Mouse (Mus musculus) embryonic facial prominence, embryonic 15.5 days (tissue): ENCODE results near the gene Tex52. TPM values are rescaled to one million over a fixed set of nuclear protein-coding genes. Genes with fewer than 3 reads are reported as not detected.
"Not testable (repeated sequence)": the region's sequence is repeated elsewhere in the genome, so short reads cannot be mapped to it uniquely, and the experiment has no call there.

Experiments used
- ATAC-seq: fragments of 200-750 bp; cut with Nextera tagmentation; 2 replicates; pipeline ENCODE4 v1.8.0; 2017; ENCODE audit warnings: low read depth, moderate TSS enrichment; ENCODE audit not compliant: insufficient number of reproducible peaks, low FRiP score, low TSS enrichment
- H3K27ac ChIP-seq: fragments of 300-500 bp; sonication (generic); replicated peaks from 2 replicates; pipeline ENCODE4 v1.5.1; 2015; ENCODE audit warnings: mild to moderate bottlenecking, inconsistent platforms
- H3K27me3 ChIP-seq: fragments of 300-500 bp; sonication (generic); 2 replicates; pipeline ENCODE4 v1.6.1; 2015; ENCODE audit warnings: inconsistent platforms
- H3K36me3 ChIP-seq: fragments of 300-500 bp; sonication (generic); 2 replicates; pipeline ENCODE4 v1.6.1; 2015; ENCODE audit warnings: mild to moderate bottlenecking, inconsistent platforms
- H3K4me1 ChIP-seq: fragments of 300-500 bp; sonication (generic); 2 replicates; pipeline ENCODE4 v1.6.1; 2015; ENCODE audit warnings: inconsistent platforms
- H3K4me2 ChIP-seq: fragments of 300-500 bp; sonication (generic); replicated peaks from 2 replicates; pipeline ENCODE4 v1.6.1; 2015; ENCODE audit warnings: mild to moderate bottlenecking, inconsistent platforms
- H3K4me3 ChIP-seq: fragments of 300-500 bp; sonication (generic); replicated peaks from 2 replicates; pipeline ENCODE4 v1.5.1; 2015; ENCODE audit warnings: mild to moderate bottlenecking, inconsistent platforms
- H3K9ac ChIP-seq: fragments of 300-500 bp; sonication (generic); 2 replicates; pipeline ENCODE4 v1.6.1; 2015; ENCODE audit warnings: inconsistent platforms
- H3K9me3 ChIP-seq: fragments of 300-500 bp; sonication (generic); replicated peaks from 2 replicates; pipeline ENCODE4 v1.6.1; 2016; ENCODE audit warnings: inconsistent platforms
- WGBS: fragments of 180-500 bp; shearing (Covaris S2); methylation state at CpG from one replicate; pipeline ENCODE4 v1.1.7; 2015; 5-methylcytosine and 5-hydroxymethylcytosine counted together
- polyA plus RNA-seq: library from polyadenylated mRNA; unstranded; fragments of >200 nt; fragmentation: Nextera tagmentation; extraction: Ambion mirVana; gene quantifications from 2 replicates; pipeline ENCODE4 v1.2.1, GENCODE M21; 2015

The Tex52 gene
- polyA plus RNA-seq, 1 experiment from 2014 or later: 1.6 TPM

DNA sequence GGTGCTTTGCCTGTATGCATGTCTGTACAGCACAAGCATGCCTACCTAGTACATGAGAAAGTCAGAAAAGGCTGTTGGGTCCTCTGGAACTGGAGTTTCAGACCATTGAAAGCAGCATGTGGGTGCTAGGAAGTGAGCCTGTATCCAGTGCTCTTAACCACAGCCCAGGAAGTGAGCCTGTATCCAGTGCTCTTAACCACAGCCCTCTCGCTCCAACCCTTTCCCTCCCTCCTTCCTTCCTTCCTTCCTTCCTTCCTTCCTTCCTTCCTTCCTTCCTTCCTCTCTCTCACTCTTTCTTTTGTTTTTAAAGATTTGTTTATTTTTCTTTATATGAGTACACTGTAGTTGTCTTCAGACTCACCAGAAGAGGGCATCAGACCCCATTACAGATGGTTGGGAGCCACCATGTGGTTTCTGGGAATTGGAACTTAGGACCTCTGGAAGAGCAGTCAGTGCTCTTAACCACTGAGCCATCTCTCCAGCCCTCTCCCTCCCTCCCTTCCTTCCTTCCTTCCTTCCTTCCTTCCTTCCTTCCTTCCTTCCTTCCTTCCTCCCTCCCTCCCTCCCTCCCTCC lies 5.4 kb downstream of the Tex52 start:
- not testable (repeated sequence) for H3K36me3 ChIP-seq, H3K9ac ChIP-seq

GRCm38 (mm10) chr6:128381254-128381653 lies 6.0 kb downstream of the Tex52 start:
- 0 out of 2 replicates have a peak, but pooled peaks cover 2% of the 10 kb centered on the region for H3K4me1 ChIP-seq
- H3K9me3 ChIP-seq: no peaks in the 10 kb centered on the region
- no peaks in the 10 kb centered on the region for H3K27me3 ChIP-seq
- H3K4me3 ChIP-seq: no peak overlapping the region
- H3K36me3 ChIP-seq: no peaks in the 10 kb centered on the region
- no peak overlapping the region for H3K9ac ChIP-seq
- no peak overlapping the region for H3K4me2 ChIP-seq
- H3K27ac ChIP-seq: no peak overlapping the region
- ATAC-seq: no peak
- 73% methylated on average over 3 of the region's 3 CpGs for WGBS

More for the DNA sequence above, 5.4 kb downstream of the Tex52 start:
- not testable (repeated sequence) for H3K4me3 ChIP-seq, H3K27me3 ChIP-seq, H3K4me2 ChIP-seq, H3K27ac ChIP-seq, ATAC-seq, H3K4me1 ChIP-seq, H3K9me3 ChIP-seq
- WGBS: 59% methylated on average over 1 of the region's 1 CpGs

- WGBS: 65% methylated on average over 7 of the region's 7 CpGs
- H3K4me3 ChIP-seq: no peak overlapping the region
- ATAC-seq: no peak
- no peaks in the 10 kb centered on the region for H3K36me3 ChIP-seq
- H3K9ac ChIP-seq: no peak overlapping the region
- H3K4me2 ChIP-seq: no peak overlapping the region
- H3K9me3 ChIP-seq: no peaks in the 10 kb centered on the region
- H3K27me3 ChIP-seq: no peaks in the 10 kb centered on the region
- no peak overlapping the region for H3K27ac ChIP-seq
- H3K4me1 ChIP-seq: 0 out of 2 replicates have a peak, but pooled peaks cover 6% of the 10 kb centered on the region
Observed at GRCm38 (mm10) chr6:128383752-128384151, 8.5 kb downstream of the Tex52 start.

- 72% methylated on average over 1 of the region's 1 CpGs for WGBS
- no peak overlapping the region for H3K4me2 ChIP-seq
- H3K27ac ChIP-seq: no peak overlapping the region
- no peaks in the 10 kb centered on the region for H3K36me3 ChIP-seq
- H3K4me1 ChIP-seq: 0 out of 2 replicates have a peak, but pooled peaks cover 6% of the 10 kb centered on the region
- no peaks in the 10 kb centered on the region for H3K9me3 ChIP-seq
- H3K27me3 ChIP-seq: no peaks in the 10 kb centered on the region
- H3K4me3 ChIP-seq: no peak overlapping the region
- H3K9ac ChIP-seq: no peak overlapping the region
- ATAC-seq: no peak
Observed at GRCm38 (mm10) chr6:128385026-128385425, 9.8 kb downstream of the Tex52 start.

- H3K4me3 ChIP-seq: no peak overlapping the region
- ATAC-seq: peak; percentile 49; the same call in 1 of the 2 replicates
- H3K9ac ChIP-seq: no peak overlapping the region
- H3K27ac ChIP-seq: no peak overlapping the region
- H3K4me2 ChIP-seq: no peak overlapping the region
- H3K27me3 ChIP-seq: no peaks in the 10 kb centered on the region
- H3K36me3 ChIP-seq: no peaks in the 10 kb centered on the region
- 65% methylated on average over 1 of the region's 1 CpGs for WGBS
- 0 out of 2 replicates have a peak, but pooled peaks cover 6% of the 10 kb centered on the region for H3K4me1 ChIP-seq
- no peaks in the 10 kb centered on the region for H3K9me3 ChIP-seq
Observed at GRCm38 (mm10) chr6:128389185-128389584, 13.9 kb downstream of the Tex52 start.

GRCm38 (mm10) chr6:128390683-128391082 lies 15.4 kb downstream of the Tex52 start:
- no peak for ATAC-seq
- no peaks in the 10 kb centered on the region for H3K27me3 ChIP-seq
- no peaks in the 10 kb centered on the region for H3K9me3 ChIP-seq
- no peaks in the 10 kb centered on the region for H3K36me3 ChIP-seq
- H3K27ac ChIP-seq: no peak overlapping the region
- WGBS: 57% methylated on average over 1 of the region's 1 CpGs
- no peak overlapping the region for H3K4me2 ChIP-seq
- H3K4me1 ChIP-seq: 0 out of 2 replicates have a peak, but pooled peaks cover 6% of the 10 kb centered on the region
- no peak overlapping the region for H3K4me3 ChIP-seq
- no peak overlapping the region for H3K9ac ChIP-seq

DNA sequence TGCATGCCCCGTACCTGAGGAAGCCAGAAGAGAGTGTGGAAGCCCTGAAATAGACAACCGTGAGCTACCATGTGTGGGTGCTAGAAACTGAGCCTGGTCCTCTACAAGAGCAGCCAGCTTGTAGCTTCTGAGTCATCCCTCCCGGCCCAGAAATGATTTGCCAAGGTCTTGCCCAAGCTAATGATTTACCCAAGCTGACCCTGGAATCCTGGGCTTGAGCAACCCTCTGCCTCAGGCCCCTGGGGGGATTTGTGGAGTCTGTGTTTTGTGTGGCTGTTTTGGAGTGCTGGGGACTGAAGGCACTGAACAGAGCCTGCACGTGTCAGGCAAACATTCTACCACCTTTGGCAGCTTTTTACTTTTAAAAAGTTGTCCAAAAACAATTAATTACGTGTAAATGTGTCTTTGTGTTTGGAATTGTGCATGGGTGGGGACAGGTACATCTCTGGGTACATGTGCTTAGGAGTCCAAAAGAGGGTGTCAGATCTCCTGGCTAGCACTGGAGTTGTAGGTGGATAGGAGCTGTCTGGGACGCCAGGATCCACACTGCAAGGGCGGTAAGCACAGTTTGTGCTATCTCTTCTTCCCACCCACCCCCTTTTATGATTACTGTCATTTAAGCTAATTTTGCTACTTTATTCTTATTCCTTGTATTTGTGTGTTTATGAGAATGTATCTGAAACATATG lies 22.5 kb downstream of the Tex52 start:
- Histone ChIP-seq H3K9ac (no peak overlapping the region), H3K27me3 (no peaks in the 10 kb centered on the region), H3K9me3 (no peaks in the 10 kb centered on the region), H3K27ac (no peak overlapping the region), H3K36me3 (no peaks in the 10 kb centered on the region), H3K4me2 (no peak overlapping the region), H3K4me1 (peaks cover 9% of the 10 kb centered on the region; the same call in 1 of the 2 replicates), H3K4me3 (no peak overlapping the region)
- no peak for ATAC-seq
- 80% methylated on average over 7 of the region's 7 CpGs for WGBS

GRCm38 (mm10) chr6:128398996-128399395 lies 23.7 kb downstream of the Tex52 start, which contains the start of gene Nrip2:
Nrip2 (plus strand) TSS chr6:128399296.
- Histone ChIP-seq H3K9ac (no peak within 1 kb of the TSS), H3K9me3 (no peaks in the 10 kb centered on the region), H3K4me3 (peak within 1 kb of the TSS; percentile 30), H3K4me2 (peak within 1 kb of the TSS; percentile 41), H3K36me3 (no peaks in the 10 kb centered on the region), H3K27ac (no peak within 1 kb of the TSS), H3K4me1 (peaks cover 9% of the 10 kb centered on the region; the same call in 1 of the 2 replicates), H3K27me3 (no peaks in the 10 kb centered on the region)
- ATAC-seq: no peak
- 71% methylated on average over 3 of the region's 3 CpGs for WGBS

- WGBS: 21% methylated on average over 16 of the region's 21 CpGs
- no peak overlapping the region for H3K27ac ChIP-seq
- ATAC-seq: peak; percentile 70
Observed at GRCm38 (mm10) chr6:128399421-128400185, 24.3 kb downstream of the Tex52 start.

DNA sequence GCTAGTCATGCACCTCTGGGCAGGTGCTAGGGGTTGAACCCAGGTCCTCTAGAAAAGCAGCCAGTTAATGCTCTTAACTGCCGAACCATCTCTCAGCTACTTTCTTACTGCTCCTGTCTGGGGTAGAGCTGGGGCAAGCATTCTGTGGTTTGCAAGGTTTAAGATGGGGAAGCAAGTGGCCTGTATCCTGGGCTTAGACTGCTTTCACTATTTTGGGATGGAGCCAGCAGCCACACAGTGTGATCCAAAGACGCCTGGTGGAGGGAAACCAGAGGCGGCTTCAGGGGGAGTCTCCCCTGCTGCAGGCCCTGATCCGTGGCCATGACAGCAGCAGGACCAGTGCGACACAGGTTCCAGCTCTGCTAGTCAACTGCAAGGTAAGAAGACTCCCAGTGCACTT lies 29.5 kb downstream of the Tex52 start:
- ATAC-seq: no peak
- Histone ChIP-seq H3K27me3 (no peaks in the 10 kb centered on the region), H3K36me3 (peaks cover 35% of the 10 kb centered on the region), H3K4me2 (no peak overlapping the region), H3K4me3 (no peak overlapping the region), H3K4me1 (peaks cover 6% of the 10 kb centered on the region; the same call in 1 of the 2 replicates), H3K9ac (no peak overlapping the region), H3K9me3 (no peaks in the 10 kb centered on the region), H3K27ac (no peak overlapping the region)
- 43% methylated on average over 5 of the region's 5 CpGs for WGBS

More at GRCm38 (mm10) chr6:128399421-128400185, 24.3 kb downstream of the Tex52 start:
- peaks cover 9% of the 10 kb centered on the region; the same call in 1 of the 2 replicates for H3K4me1 ChIP-seq
- H3K36me3 ChIP-seq: no peaks in the 10 kb centered on the region
- peak overlapping the region; percentile 41 for H3K4me2 ChIP-seq
- no peak overlapping the region for H3K9ac ChIP-seq
- no peaks in the 10 kb centered on the region for H3K27me3 ChIP-seq
- no peaks in the 10 kb centered on the region for H3K9me3 ChIP-seq
- peak overlapping the region; percentile 30 for H3K4me3 ChIP-seq

DNA sequence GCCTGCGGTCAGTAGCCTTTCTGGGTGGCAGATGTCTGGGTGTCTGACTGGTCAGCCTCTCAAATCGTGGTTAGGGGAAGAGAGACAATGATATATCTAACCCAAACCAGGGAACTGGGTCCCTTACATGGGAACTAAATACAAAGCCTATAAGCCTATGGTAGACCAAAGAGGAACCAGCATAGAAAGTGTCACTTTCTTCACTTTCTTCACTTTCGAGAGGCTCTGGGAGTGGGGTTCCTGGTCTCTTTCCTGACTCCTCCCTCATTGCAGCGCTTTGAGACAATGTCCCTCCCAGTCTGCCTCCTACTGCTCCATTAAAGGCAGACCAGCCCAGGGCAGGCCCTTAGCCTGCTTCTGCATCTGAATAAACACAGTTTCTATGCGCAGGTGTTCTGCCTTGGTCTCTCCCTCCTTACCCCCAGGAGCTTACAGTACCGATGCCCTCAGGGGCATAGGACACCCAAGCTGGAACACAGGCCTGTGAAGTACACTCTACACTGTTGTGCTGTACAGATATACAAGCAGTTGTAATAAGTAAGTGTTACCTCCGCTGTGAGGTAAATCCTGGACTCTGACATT lies 33.4 kb downstream of the Tex52 start:
- peaks cover 70% of the 10 kb centered on the region for H3K36me3 ChIP-seq
- H3K9ac ChIP-seq: no peak overlapping the region
- ATAC-seq: no peak
- H3K27me3 ChIP-seq: no peaks in the 10 kb centered on the region
- H3K4me1 ChIP-seq: no peaks in the 10 kb centered on the region
- no peaks in the 10 kb centered on the region for H3K9me3 ChIP-seq
- H3K4me2 ChIP-seq: no peak overlapping the region
- no peak overlapping the region for H3K27ac ChIP-seq
- no peak overlapping the region for H3K4me3 ChIP-seq
- 85% methylated on average over 7 of the region's 7 CpGs for WGBS
